26 mouse cellular contexts compared by ENCODE assay signal in genomic region chr2:158891319-158891718, GRCm38 (mm10).
"Had no signal": no experiment of that assay in that cellular context is flagged by ENCODE, and none has a peak within 500 bp of the region (broad histone marks: within the 10 kb centered on the region; RNA-seq: fewer than 3 reads in every experiment).

No protein-coding gene starts in this region.

- H3K36me3 ChIP-seq: heart, embryonic 10.5 days; heart, embryonic 13.5 days; heart, embryonic 15.5 days; hindbrain, embryonic 12.5 days; intestine, embryonic 15.5 days; kidney, embryonic 15.5 days; limb, embryonic 13.5 days; limb, embryonic 15.5 days; liver, embryonic 12.5 days had no signal

- H3K27ac ChIP-seq: heart, embryonic 10.5 days; heart, embryonic 13.5 days; heart, embryonic 15.5 days; hindbrain, embryonic 12.5 days; hindbrain, embryonic 14.5 days; intestine, embryonic 15.5 days; kidney, embryonic 15.5 days; kidney, postnatal 0 days; limb, embryonic 13.5 days; limb, embryonic 15.5 days; liver, embryonic 12.5 days had no signal

- DNase-seq: gastrocnemius, postnatal 14 days; gastrocnemius, postnatal 36 days; heart, adult 18-20 months; heart, postnatal 14 days; heart, postnatal 36 days; kidney, adult 11 months; kidney, adult 2 months; kidney, adult 9 months; kidney, postnatal 14 days; kidney, postnatal 36 days; layer of hippocampus, adult 9-11 months; layer of hippocampus, postnatal 36 days; left cerebral cortex, postnatal 4 days had no signal

- H3K4me3 ChIP-seq: heart, embryonic 10.5 days; heart, embryonic 13.5 days; heart, embryonic 15.5 days; hindbrain, embryonic 12.5 days; intestine, embryonic 15.5 days; kidney, embryonic 15.5 days; limb, embryonic 13.5 days; limb, embryonic 15.5 days; liver, embryonic 12.5 days had no signal

- H3K27me3 ChIP-seq: heart, embryonic 13.5 days; hindbrain, embryonic 12.5 days; intestine, embryonic 15.5 days; kidney, embryonic 15.5 days; limb, embryonic 13.5 days; liver, embryonic 12.5 days had no signal

- H3K4me1 ChIP-seq: heart, embryonic 15.5 days; limb, embryonic 13.5 days; limb, embryonic 15.5 days; liver, embryonic 12.5 days had no signal

- H3K9ac ChIP-seq: heart, embryonic 13.5 days; heart, embryonic 15.5 days; hindbrain, embryonic 12.5 days; hindbrain, embryonic 14.5 days; intestine, embryonic 15.5 days; kidney, embryonic 15.5 days; limb, embryonic 13.5 days; limb, embryonic 15.5 days; liver, embryonic 12.5 days had no signal

- H3K9me3 ChIP-seq: heart, embryonic 10.5 days; heart, embryonic 13.5 days; heart, embryonic 15.5 days; hindbrain, embryonic 12.5 days; intestine, embryonic 15.5 days; kidney, embryonic 15.5 days; limb, embryonic 15.5 days; liver, embryonic 12.5 days had no signal

- ATAC-seq: hindbrain, embryonic 16.5 days; inflammation-experienced regulatory T-cells, adult 6 months; intestine, embryonic 15.5 days; liver, embryonic 12.5 days had no signal

- H3K4me2 ChIP-seq: heart, embryonic 13.5 days; heart, embryonic 15.5 days; hindbrain, embryonic 12.5 days; hindbrain, embryonic 14.5 days; intestine, embryonic 15.5 days; kidney, embryonic 15.5 days; limb, embryonic 13.5 days; limb, embryonic 15.5 days; liver, embryonic 12.5 days had no signal
